Mouse (Mus musculus) kidney, postnatal 10 days (tissue): ENCODE measurements at regions not wholly inside any gene's neighbourhood (a gene's known extent, or its start where the extent isn't known, plus 50 kb on each side); places are given as distances from the start of the nearest gene placed in this dataset.
"Not testable (repeated sequence)": the region's sequence is repeated elsewhere in the genome, so short reads cannot be mapped to it uniquely, and the experiment has no call there.

Experiments
- DNase-seq: peaks from one replicate; pipeline ENCODE4 v3.0.0; 2021; ENCODE audit warnings: mixed read lengths

- DNase-seq, result no peak
Measured at GRCm38 (mm10) chr9:4234796-4235195, 74.5 kb downstream of the Aasdhppt start.

- DNase-seq, result not testable (repeated sequence)
Measured at GRCm38 (mm10) chr9:4214571-4214970, 94.7 kb downstream of the Aasdhppt start.

DNA sequence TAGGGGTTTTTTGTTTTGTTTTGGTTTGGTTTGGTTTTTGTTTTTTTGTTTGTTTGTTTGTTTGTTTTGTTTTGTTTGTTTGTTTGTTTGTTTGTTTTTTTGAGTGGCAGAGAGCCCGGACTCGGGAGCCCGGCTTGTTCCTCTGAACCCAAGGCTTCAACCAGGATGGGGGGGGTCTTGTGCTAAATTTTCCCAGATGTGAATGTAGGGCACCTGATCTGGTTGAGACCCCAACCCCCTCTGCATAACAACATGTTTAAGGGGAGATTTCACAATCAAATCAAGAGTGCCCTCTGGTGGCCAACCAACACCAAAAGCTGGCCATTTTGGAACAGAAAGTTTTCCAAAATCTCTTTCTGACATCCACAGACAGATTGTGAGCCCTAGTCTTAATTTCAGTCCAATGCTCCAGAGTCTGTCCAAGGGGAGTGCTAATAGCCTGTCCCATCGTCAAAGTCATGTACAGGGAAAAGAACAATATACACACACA lies 99.2 kb downstream of the Aasdhppt start:
- no peak for DNase-seq

DNA sequence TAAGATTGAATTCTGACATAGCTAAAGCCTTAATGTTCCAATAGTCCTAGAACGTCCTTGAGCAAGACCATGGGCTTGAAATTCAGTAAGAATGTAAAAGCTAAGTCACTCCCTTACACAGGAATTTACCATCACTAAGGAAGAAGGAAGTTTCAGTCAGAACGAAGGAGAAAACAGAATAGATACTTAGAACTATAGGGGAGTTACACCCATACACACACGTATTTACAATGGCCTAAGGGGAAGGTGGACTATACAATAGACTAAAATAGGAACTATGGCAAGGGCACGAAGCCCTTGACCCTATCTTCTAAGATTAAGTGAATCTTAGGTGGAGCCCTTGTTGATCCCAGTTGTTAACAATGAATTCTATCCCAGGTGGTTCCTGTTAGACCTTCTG lies 116.5 kb downstream of the Aasdhppt start:
- not testable (repeated sequence) for DNase-seq

GRCm38 (mm10) chr9:4156011-4156410 lies 153.3 kb downstream of the Aasdhppt start:
- not testable (repeated sequence) for DNase-seq

- peak; percentile 27 for DNase-seq
Measured at GRCm38 (mm10) chr9:4138829-4139228, 170.4 kb downstream of the Aasdhppt start.

DNA sequence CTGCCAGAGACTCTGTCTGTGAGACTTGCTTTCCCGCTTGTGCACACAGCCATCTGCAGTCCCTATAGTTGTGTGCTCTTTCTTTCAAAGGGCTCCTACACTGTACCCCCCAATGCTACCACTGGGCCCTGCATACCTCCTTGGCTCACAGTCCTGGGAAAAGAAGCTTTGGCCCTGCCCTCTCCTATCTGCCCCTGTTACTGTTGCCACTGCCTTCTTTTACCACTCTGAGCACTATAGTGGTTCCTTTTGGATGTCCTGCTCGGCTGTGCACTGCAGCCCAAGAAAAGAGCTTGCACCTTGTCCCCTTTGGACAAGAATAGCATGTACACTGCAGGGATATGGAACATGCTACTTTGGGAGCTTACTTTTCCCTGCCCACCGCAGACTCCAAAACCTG lies 216.8 kb downstream of the Aasdhppt start:
- DNase-seq, result no peak

GRCm38 (mm10) chr9:4082668-4083067 lies 226.6 kb downstream of the Aasdhppt start:
- DNase-seq, result not testable (repeated sequence)

GRCm38 (mm10) chr9:4061037-4061436 lies 248.2 kb downstream of the Aasdhppt start:
- DNase-seq, result no peak

- DNase-seq, result no peak
Measured at GRCm38 (mm10) chr9:4048749-4049148, 260.5 kb downstream of the Aasdhppt start.

DNA sequence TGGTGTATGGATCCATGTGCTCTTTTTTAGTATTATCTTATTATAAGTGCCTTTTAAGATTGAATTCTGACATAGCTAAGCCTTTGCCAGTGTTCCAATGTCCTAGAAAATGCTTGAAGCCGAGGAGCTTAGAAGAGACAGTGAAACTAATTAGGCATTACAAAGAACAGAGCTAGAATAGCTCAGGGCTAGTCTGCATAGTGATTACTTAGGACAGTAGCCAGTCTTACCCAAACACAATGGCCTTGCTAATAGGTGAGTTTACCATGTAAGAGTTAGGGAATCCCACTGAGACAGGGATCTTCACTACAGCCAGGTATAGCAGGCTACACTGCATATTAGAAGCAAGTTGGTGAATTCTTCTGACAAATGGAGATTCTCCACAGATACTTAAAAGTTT lies 261.6 kb downstream of the Aasdhppt start:
- DNase-seq, result not testable (repeated sequence)

- no peak for DNase-seq
Measured at GRCm38 (mm10) chr9:4040871-4041665, 268.2 kb downstream of the Aasdhppt start.

- DNase-seq, result not testable (repeated sequence)
Measured at GRCm38 (mm10) chr9:4027181-4027580, 282.1 kb downstream of the Aasdhppt start.

- no peak for DNase-seq
Measured at GRCm38 (mm10) chr9:4020093-4020492, 289.2 kb downstream of the Aasdhppt start.

DNA sequence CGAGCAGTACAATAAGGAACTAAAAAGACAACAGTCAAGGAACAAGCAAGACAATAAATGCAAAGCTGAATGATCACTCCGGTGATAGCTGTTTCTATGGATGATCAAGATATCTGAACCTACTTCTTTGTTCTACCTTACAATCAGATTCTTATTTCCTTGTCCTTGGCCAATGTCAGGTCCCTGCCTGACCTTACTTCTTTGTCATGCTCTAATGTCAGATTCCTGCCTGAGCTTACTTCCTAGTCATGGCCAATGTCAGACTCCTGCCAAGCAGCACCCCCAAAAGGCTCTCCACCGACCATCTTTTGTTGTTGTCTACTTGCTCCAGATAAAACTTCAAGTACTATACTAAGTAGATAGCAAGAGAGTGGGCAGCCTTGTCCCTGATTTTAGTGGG lies 312.6 kb downstream of the Aasdhppt start:
- DNase-seq, result no peak

DNA sequence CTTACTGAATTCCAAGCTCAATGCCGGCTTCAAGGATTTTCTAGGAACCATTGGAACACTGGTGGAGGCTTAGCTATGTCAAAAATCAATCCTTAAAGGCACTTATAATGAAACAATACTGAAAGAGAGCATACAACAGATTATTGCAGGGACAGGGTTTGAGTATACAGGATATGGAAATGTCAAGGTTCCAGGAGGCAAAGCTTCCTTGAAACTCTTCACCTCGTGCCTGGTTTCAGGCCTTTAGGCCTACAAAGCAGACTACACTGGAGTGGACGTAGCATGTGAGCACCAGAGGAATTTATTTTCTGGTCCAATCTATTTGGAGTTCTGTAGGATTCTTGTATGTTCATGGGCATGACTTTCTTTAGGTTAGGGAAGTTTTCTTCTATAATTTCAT lies 320.9 kb downstream of the Aasdhppt start:
- DNase-seq, result not testable (repeated sequence)

- not testable (repeated sequence) for DNase-seq
Measured at GRCm38 (mm10) chr9:3987971-3988370, 321.3 kb downstream of the Aasdhppt start.
